Mouse (Mus musculus): ENCODE data around the gene Ndufaf3. TPM values are rescaled to one million over a fixed set of nuclear protein-coding genes. Genes with fewer than 3 reads are reported as not detected.
A peak's percentile ranks its signal among the peaks of the same experiment; 100 is the strongest.

Ndufaf3 gene
- total RNA-seq, 4 experiments from 2014 or later, result 63.7 to 73.3 (median 70.0) TPM

DNA sequence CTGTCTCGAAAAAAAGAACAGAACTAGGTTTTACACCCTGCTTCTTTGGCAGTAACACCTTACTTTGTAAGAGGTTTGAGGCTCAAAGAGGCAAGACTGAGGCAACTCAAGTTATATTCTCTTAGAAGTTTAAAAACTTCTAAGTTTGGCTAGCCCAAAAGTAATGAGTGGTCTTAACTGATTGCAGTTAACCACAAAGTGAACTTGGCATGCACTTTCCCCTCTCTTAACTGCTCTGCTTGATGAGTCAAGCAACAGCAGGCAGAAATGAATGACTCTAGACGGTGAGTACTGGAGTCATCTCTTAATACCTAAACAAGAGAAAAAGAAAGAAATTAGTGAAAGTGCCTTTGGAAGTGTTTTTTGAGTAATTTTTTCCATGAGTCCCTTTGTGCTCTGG is 45.6 kb downstream of the Ndufaf3 start:
- DNase-seq (ENCODE audit: low spot score in 2 of 2), result no peak

DNA sequence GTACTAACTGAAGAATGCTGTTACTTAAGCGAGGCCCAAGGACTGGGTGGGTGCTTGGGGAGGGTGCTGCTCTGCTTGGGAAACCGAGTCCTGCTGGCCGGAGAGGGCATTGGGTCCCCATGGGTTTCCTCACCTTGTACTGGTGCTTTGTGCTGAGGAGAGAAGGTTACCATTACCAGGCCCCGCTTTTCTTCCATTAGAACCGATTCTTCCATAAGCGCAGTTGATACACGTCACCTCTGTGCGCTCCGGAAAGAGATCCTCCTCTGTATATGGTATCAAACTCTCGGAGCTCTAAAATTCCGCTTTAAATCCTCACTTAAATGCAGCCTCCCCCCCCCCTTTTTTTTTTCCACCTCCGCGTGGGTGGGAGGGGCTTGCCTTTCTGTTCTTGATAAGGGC is 49.3 kb downstream of the Ndufaf3 start:
- peak in 1 of 2 experiments; percentile 26 for DNase-seq (ENCODE audit: low spot score in 2 of 2)

GRCm38 (mm10) chr9:108517253-108517930 is 49.8 kb downstream of the Ndufaf3 start:
- peak; percentile 40 to 69 for DNase-seq (ENCODE audit: low spot score in 2 of 2)

DNA sequence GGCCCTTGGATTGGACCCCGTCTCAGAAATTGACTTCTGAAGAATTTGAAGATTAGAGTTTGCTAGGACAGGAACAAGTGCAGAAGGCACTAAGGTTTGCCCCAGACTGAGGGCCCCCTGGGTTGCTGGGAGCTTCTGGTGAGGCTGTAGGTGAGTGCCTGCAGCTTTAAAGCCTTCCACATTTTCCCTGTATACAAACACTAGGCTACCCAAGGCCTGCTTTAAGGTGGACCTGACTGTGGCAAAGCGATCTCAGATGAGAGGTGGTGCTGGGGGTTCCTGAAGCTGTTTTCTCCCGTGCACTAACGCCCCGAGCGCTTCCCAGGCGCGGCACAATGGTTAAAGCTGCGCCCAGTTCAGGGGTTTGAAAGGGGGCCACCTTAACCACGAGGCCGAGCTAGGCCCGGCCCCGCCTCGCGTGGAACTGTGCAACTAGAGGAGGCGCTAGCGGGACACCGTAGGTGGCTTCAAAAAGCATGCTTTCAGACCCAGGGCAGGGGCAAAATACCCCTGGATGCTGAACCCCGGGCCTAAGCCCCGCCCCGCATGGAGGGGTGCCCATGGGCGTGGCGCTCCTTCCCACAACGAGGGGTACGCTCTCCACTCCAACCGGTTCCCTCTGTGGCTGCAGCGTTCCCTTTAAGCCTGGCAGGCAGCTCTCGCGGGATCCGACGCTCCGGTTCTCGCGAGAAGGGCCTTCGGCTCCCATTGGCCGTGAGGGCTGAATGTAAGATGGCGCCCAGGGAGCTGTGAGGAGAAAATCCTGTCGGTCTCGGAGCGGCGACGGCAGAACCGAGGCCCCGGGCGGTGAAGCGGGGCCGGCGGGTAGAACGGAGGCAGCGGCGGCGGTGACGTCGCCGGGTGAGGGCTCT is 50.6 kb downstream of the Ndufaf3 start, which contains the start of gene Qrich1:
Gene Qrich1 (plus strand): TSS at position 427 of the 872 bp plus-strand sequence.
- peak; percentile 95 to 96 for DNase-seq (ENCODE audit: low spot score in 2 of 2)

Small RNAs within 50 kb of the gene (microRNA-seq; reads per million reads assigned to microRNA genes)
- gene Gm24083 (0 reads per million in 2 experiments), gene Mir191 (0 reads per million in 2 experiments), gene Mir425 (433 to 604 reads per million in 2 experiments)

Other genes starting within 250 kb of the Ndufaf3 start
- 100 to 1,000 TPM in 1 of 4 experiments, 10 to 100 TPM in 3; 57.7 to 113 (median 78.2) TPM for gene Gpx1, start 228.5 kb downstream of the Ndufaf3 start, total RNA-seq (2022)
- gene Usp4, start 219.6 kb downstream of the Ndufaf3 start, total RNA-seq (2022), result 100 to 1,000 TPM; 102 to 124 (median 112) TPM
- gene 1700102P08Rik, start 174.6 kb downstream of the Ndufaf3 start, total RNA-seq (2022), result 1 to 10 TPM; 1.3 to 2.1 (median 1.9) TPM
- gene Ccdc36, start 138.9 kb downstream of the Ndufaf3 start, total RNA-seq (2022), result under 1 TPM; 0.11 to 0.26 (median 0.15) TPM
- not detected for gene BC048562, start 131.0 kb downstream of the Ndufaf3 start, total RNA-seq (2022)
- gene Ccdc71, start 106.9 kb downstream of the Ndufaf3 start, total RNA-seq (2022), result 10 to 100 TPM; 31.3 to 44.7 (median 36.6) TPM
- gene Klhdc8b, start 105.9 kb downstream of the Ndufaf3 start, total RNA-seq (2022), result 10 to 100 TPM; 22.0 to 32.0 (median 24.2) TPM
- 10 to 100 TPM; 28.9 to 46.8 (median 34.7) TPM for gene Lamb2, start 87.7 kb downstream of the Ndufaf3 start, total RNA-seq (2022)
- 100 to 1,000 TPM; 144 to 189 (median 157) TPM for gene Usp19, start 76.8 kb downstream of the Ndufaf3 start, total RNA-seq (2022)
- gene Qars, start 59.7 kb downstream of the Ndufaf3 start, total RNA-seq (2022), result 10 to 100 TPM; 84.0 to 96.5 (median 89.4) TPM
- 100 to 1,000 TPM; 141 to 150 (median 146) TPM for gene Qrich1, start 50.6 kb downstream of the Ndufaf3 start, total RNA-seq (2022)
- 10 to 100 TPM; 53.1 to 59.5 (median 58.0) TPM for gene Impdh2, start 7.1 kb downstream of the Ndufaf3 start, total RNA-seq (2022)
- 100 to 1,000 TPM in 1 of 4 experiments, 10 to 100 TPM in 3; 89.4 to 104 (median 95.7) TPM for gene Dalrd3, start 2.5 kb upstream of the Ndufaf3 start, total RNA-seq (2022)
- gene Wdr6, start 11.3 kb upstream of the Ndufaf3 start, total RNA-seq (2022), result 100 to 1,000 TPM; 123 to 146 (median 129) TPM
- gene P4htm, start 30.2 kb upstream of the Ndufaf3 start, total RNA-seq (2022), result 10 to 100 TPM; 92.9 to 99.1 (median 97.8) TPM
- gene Arih2, start 82.0 kb upstream of the Ndufaf3 start, total RNA-seq (2022), result 10 to 100 TPM; 49.4 to 60.4 (median 54.9) TPM
- gene Slc25a20, start 94.7 kb upstream of the Ndufaf3 start, total RNA-seq (2022), result 10 to 100 TPM; 14.3 to 17.4 (median 16.6) TPM
- gene Prkar2a, start 121.9 kb upstream of the Ndufaf3 start, total RNA-seq (2022), result 10 to 100 TPM; 41.1 to 58.2 (median 50.9) TPM
- 100 to 1,000 TPM; 195 to 221 (median 213) TPM for gene Ip6k2, start 216.4 kb upstream of the Ndufaf3 start, total RNA-seq (2022)
- gene Nckipsd, start 240.9 kb upstream of the Ndufaf3 start, total RNA-seq (2022), result 10 to 100 TPM; 70.0 to 74.4 (median 73.5) TPM

Measured in layer of hippocampus, adult 8-10 months (tissue).